Mouse (Mus musculus) liver, embryonic 15.5 days (tissue): Measurements from ENCODE around the gene Akr7a5. TPM values are rescaled to one million over a fixed set of nuclear protein-coding genes. Genes with fewer than 3 reads are reported as not detected.

ENCODE experiments used
- ATAC-seq: fragments of 200-750 bp; cut with Nextera tagmentation; 2 replicates; pipeline ENCODE4 v1.8.0; 2017; ENCODE audit warnings: moderate number of reproducible peaks, mild to moderate bottlenecking, moderate library complexity; ENCODE audit not compliant: insufficient read depth
- H3K27ac ChIP-seq: fragments of 300-500 bp; sonication (generic); replicated peaks from 2 replicates; pipeline ENCODE4 v1.5.1; 2015; ENCODE audit warnings: mild to moderate bottlenecking, inconsistent platforms
- H3K27me3 ChIP-seq: fragments of 300-500 bp; sonication (generic); 2 replicates; pipeline ENCODE4 v1.6.1; 2015; ENCODE audit warnings: mild to moderate bottlenecking, inconsistent platforms
- H3K36me3 ChIP-seq: fragments of 300-500 bp; sonication (generic); replicated peaks from 2 replicates; pipeline ENCODE4 v1.6.1; 2015; ENCODE audit warnings: moderate library complexity, mild to moderate bottlenecking, inconsistent platforms
- H3K4me1 ChIP-seq: fragments of 300-500 bp; sonication (generic); replicated peaks from 2 replicates; pipeline ENCODE4 v1.6.1; 2015; ENCODE audit warnings: inconsistent platforms
- H3K4me2 ChIP-seq: fragments of 300-500 bp; sonication (generic); 2 replicates; pipeline ENCODE4 v1.6.1; 2015; ENCODE audit warnings: moderate library complexity, mild to moderate bottlenecking, inconsistent platforms
- H3K4me3 ChIP-seq: fragments of 300-500 bp; sonication (generic); replicated peaks from 2 replicates; pipeline ENCODE4 v1.5.1; 2015; ENCODE audit warnings: mild to moderate bottlenecking, inconsistent platforms
- H3K9ac ChIP-seq: fragments of 300-500 bp; sonication (generic); 2 replicates; pipeline ENCODE4 v1.6.1; 2015; ENCODE audit warnings: moderate library complexity, mild to moderate bottlenecking, inconsistent platforms
- H3K9me3 ChIP-seq: fragments of 300-500 bp; sonication (generic); replicated peaks from 2 replicates; pipeline ENCODE4 v1.6.1; 2016; ENCODE audit warnings: inconsistent platforms
- WGBS: fragments of 180-500 bp; shearing (Covaris S2); methylation state at CpG from one replicate; pipeline ENCODE4 v1.1.7; 2015; ENCODE audit warnings: mixed read lengths; ENCODE audit not compliant: insufficient replicate concordance; 5-methylcytosine and 5-hydroxymethylcytosine counted together
- polyA plus RNA-seq: library from polyadenylated mRNA; unstranded; fragments of >200 nt; fragmentation: Nextera tagmentation; extraction: Ambion mirVana; gene quantifications from 2 replicates; pipeline ENCODE4 v1.2.1, GENCODE M21; 2015

Gene Akr7a5
- polyA plus RNA-seq, 1 experiment from 2014 or later = 48.3 TPM

GRCm38 (mm10) chr4:139280530-139280929, 30.0 kb upstream of the Akr7a5 start:
- Histone ChIP-seq H3K9me3 (no peaks in the 10 kb centered on the region), H3K27ac (no peak overlapping the region), H3K27me3 (no peaks in the 10 kb centered on the region), H3K4me1 (no peaks in the 10 kb centered on the region), H3K9ac (no peak overlapping the region), H3K4me3 (no peak overlapping the region), H3K4me2 (no peak overlapping the region), H3K36me3 (peaks cover 59% of the 10 kb centered on the region)
- 82% methylated on average over 12 of the region's 12 CpGs for WGBS
- no peak for ATAC-seq

- no peak overlapping the region for H3K27ac ChIP-seq
- no peaks in the 10 kb centered on the region for H3K4me1 ChIP-seq
- no peak overlapping the region for H3K9ac ChIP-seq
- H3K4me2 ChIP-seq = no peak overlapping the region
- 83% methylated on average over 16 of the region's 16 CpGs for WGBS
- H3K9me3 ChIP-seq = no peaks in the 10 kb centered on the region
- peaks cover 68% of the 10 kb centered on the region for H3K36me3 ChIP-seq
- H3K4me3 ChIP-seq = no peak overlapping the region
- ATAC-seq = no peak
- H3K27me3 ChIP-seq = no peaks in the 10 kb centered on the region
Measured at GRCm38 (mm10) chr4:139281791-139282345, 28.7 kb upstream of the Akr7a5 start.

- H3K27ac ChIP-seq = no peak overlapping the region
- no peaks in the 10 kb centered on the region for H3K27me3 ChIP-seq
- no peaks in the 10 kb centered on the region for H3K9me3 ChIP-seq
- no peaks in the 10 kb centered on the region for H3K4me1 ChIP-seq
- no peak overlapping the region for H3K4me2 ChIP-seq
- WGBS = 71% methylated on average over 6 of the region's 6 CpGs
- no peak for ATAC-seq
- H3K4me3 ChIP-seq = no peak overlapping the region
- no peak overlapping the region for H3K9ac ChIP-seq
- peaks cover 79% of the 10 kb centered on the region for H3K36me3 ChIP-seq
Measured at GRCm38 (mm10) chr4:139282955-139283417, 27.6 kb upstream of the Akr7a5 start.

- H3K4me2 ChIP-seq = no peak overlapping the region
- H3K9me3 ChIP-seq = no peaks in the 10 kb centered on the region
- no peak overlapping the region for H3K27ac ChIP-seq
- H3K9ac ChIP-seq = no peak overlapping the region
- 88% methylated on average over 15 of the region's 15 CpGs for WGBS
- H3K36me3 ChIP-seq = peaks cover 94% of the 10 kb centered on the region
- ATAC-seq = no peak
- no peaks in the 10 kb centered on the region; the same call in 1 of the 2 replicates for H3K4me1 ChIP-seq
- H3K27me3 ChIP-seq = no peaks in the 10 kb centered on the region
- no peak overlapping the region for H3K4me3 ChIP-seq
Measured at GRCm38 (mm10) chr4:139284877-139285276, 25.7 kb upstream of the Akr7a5 start.

GRCm38 (mm10) chr4:139286234-139286633, 24.3 kb upstream of the Akr7a5 start:
- H3K27ac ChIP-seq = no peak overlapping the region
- ATAC-seq = no peak
- no peaks in the 10 kb centered on the region for H3K9me3 ChIP-seq
- WGBS = 59% methylated on average over 5 of the region's 5 CpGs
- no peaks in the 10 kb centered on the region for H3K27me3 ChIP-seq
- H3K9ac ChIP-seq = no peak overlapping the region
- H3K4me2 ChIP-seq = no peak overlapping the region
- no peaks in the 10 kb centered on the region; the same call in 1 of the 2 replicates for H3K4me1 ChIP-seq
- peaks cover 89% of the 10 kb centered on the region for H3K36me3 ChIP-seq
- no peak overlapping the region for H3K4me3 ChIP-seq

- no peak overlapping the region for H3K4me2 ChIP-seq
- H3K36me3 ChIP-seq = peaks cover 86% of the 10 kb centered on the region
- no peak overlapping the region for H3K9ac ChIP-seq
- no peaks in the 10 kb centered on the region; the same call in 1 of the 2 replicates for H3K4me1 ChIP-seq
- no peak overlapping the region for H3K4me3 ChIP-seq
- ATAC-seq = no peak
- H3K27ac ChIP-seq = no peak overlapping the region
- H3K9me3 ChIP-seq = no peaks in the 10 kb centered on the region
- no peaks in the 10 kb centered on the region for H3K27me3 ChIP-seq
- WGBS = 74% methylated on average over 18 of the region's 18 CpGs
Measured at GRCm38 (mm10) chr4:139287122-139287863, 23.3 kb upstream of the Akr7a5 start.

GRCm38 (mm10) chr4:139289017-139289416, 21.5 kb upstream of the Akr7a5 start:
- Histone ChIP-seq H3K27me3 (no peaks in the 10 kb centered on the region), H3K36me3 (peaks cover 69% of the 10 kb centered on the region), H3K27ac (no peak overlapping the region), H3K4me3 (no peak overlapping the region), H3K9ac (no peak overlapping the region), H3K4me1 (no peaks in the 10 kb centered on the region; the same call in 1 of the 2 replicates), H3K9me3 (no peaks in the 10 kb centered on the region), H3K4me2 (no peak overlapping the region)
- no peak for ATAC-seq
- WGBS = 65% methylated on average over 10 of the region's 10 CpGs

- no peak overlapping the region for H3K4me2 ChIP-seq
- H3K27me3 ChIP-seq = no peaks in the 10 kb centered on the region
- no peak overlapping the region for H3K27ac ChIP-seq
- no peaks in the 10 kb centered on the region; the same call in 1 of the 2 replicates for H3K4me1 ChIP-seq
- H3K36me3 ChIP-seq = peaks cover 51% of the 10 kb centered on the region
- H3K9ac ChIP-seq = no peak overlapping the region
- no peak overlapping the region for H3K4me3 ChIP-seq
- H3K9me3 ChIP-seq = no peaks in the 10 kb centered on the region
- no peak for ATAC-seq
- WGBS = 78% methylated on average over 16 of the region's 16 CpGs
Measured at GRCm38 (mm10) chr4:139291099-139291498, 19.4 kb upstream of the Akr7a5 start.

GRCm38 (mm10) chr4:139292038-139292437, 18.5 kb upstream of the Akr7a5 start:
- H3K9ac ChIP-seq = no peak overlapping the region
- peaks cover 44% of the 10 kb centered on the region for H3K36me3 ChIP-seq
- no peak overlapping the region for H3K4me3 ChIP-seq
- no peak overlapping the region for H3K27ac ChIP-seq
- no peaks in the 10 kb centered on the region for H3K27me3 ChIP-seq
- H3K4me1 ChIP-seq = no peaks in the 10 kb centered on the region; the same call in 1 of the 2 replicates
- H3K4me2 ChIP-seq = no peak overlapping the region
- 83% methylated on average over 5 of the region's 5 CpGs for WGBS
- no peaks in the 10 kb centered on the region for H3K9me3 ChIP-seq
- ATAC-seq = no peak

GRCm38 (mm10) chr4:139297566-139297965, 13.0 kb upstream of the Akr7a5 start:
- Histone ChIP-seq H3K9ac (no peak overlapping the region), H3K27me3 (no peaks in the 10 kb centered on the region), H3K4me1 (no peaks in the 10 kb centered on the region; the same call in 1 of the 2 replicates), H3K27ac (no peak overlapping the region), H3K4me3 (no peak overlapping the region), H3K9me3 (no peaks in the 10 kb centered on the region), H3K4me2 (no peak overlapping the region), H3K36me3 (no peaks in the 10 kb centered on the region)
- no peak for ATAC-seq
- WGBS = 78% methylated on average over 4 of the region's 4 CpGs

- H3K4me3 ChIP-seq = no peak overlapping the region
- no peaks in the 10 kb centered on the region for H3K9me3 ChIP-seq
- WGBS = 68% methylated on average over 12 of the region's 12 CpGs
- H3K9ac ChIP-seq = no peak overlapping the region
- no peak overlapping the region for H3K4me2 ChIP-seq
- no peaks in the 10 kb centered on the region; the same call in 1 of the 2 replicates for H3K4me1 ChIP-seq
- H3K27ac ChIP-seq = no peak overlapping the region
- no peaks in the 10 kb centered on the region for H3K36me3 ChIP-seq
- no peaks in the 10 kb centered on the region for H3K27me3 ChIP-seq
- ATAC-seq = peak; percentile 51
Measured at GRCm38 (mm10) chr4:139298671-139299366, 11.7 kb upstream of the Akr7a5 start.
